Mouse (Mus musculus) CH12.LX (cell line): ENCODE measurements at regions not wholly inside any gene's neighbourhood (a gene's known extent, or its start where the extent isn't known, plus 50 kb on each side); places are given as distances from the start of the nearest gene placed in this dataset.
A peak's percentile ranks its signal among the peaks of the same experiment; 100 is the strongest.

Experiments used
- DNase-seq: peaks from one replicate; pipeline ENCODE4 v3.0.0-alpha.2; 2013; ENCODE audit errors: extremely low read depth
- H3K27ac ChIP-seq: 2 replicates; pipeline ENCODE4 v1.5.1; 2012; ENCODE audit warnings: low read depth, mild to moderate bottlenecking, control low read depth, moderate library complexity; ENCODE audit not compliant: insufficient read depth
- H3K27me3 ChIP-seq: replicated peaks from 2 replicates; pipeline ENCODE3; 2012; ENCODE audit warnings: inconsistent platforms
- H3K36me3 ChIP-seq, 2 experiments: replicated peaks in 1 of 2; 2 replicates each; pipeline versions ENCODE3 to v1.6.1; 2012; ENCODE audit warnings: inconsistent platforms in 1 of 2, low read length in 1 of 2, mild to moderate bottlenecking in 1 of 2, mixed read lengths in 1 of 2, moderate library complexity in 1 of 2; ENCODE audit not compliant: control insufficient read depth in 1 of 2, insufficient read depth in 1 of 2
- H3K4me1 ChIP-seq, 2 experiments: 2 replicates each; pipeline ENCODE4 v1.6.1; 2012; ENCODE audit warnings: inconsistent platforms in 1 of 2, moderate library complexity in 1 of 2; ENCODE audit not compliant: insufficient read depth in 2 of 2, control insufficient read depth in 1 of 2
- H3K4me2 ChIP-seq: 2 replicates; pipeline ENCODE4 v1.6.1; 2012; ENCODE audit warnings: low read depth, mild to moderate bottlenecking, control low read depth; ENCODE audit not compliant: poor library complexity, insufficient read depth, severe bottlenecking
- H3K4me3 ChIP-seq, 3 experiments: fragments of 150-350 bp in 1 of 3; sonication (generic) in 1 of 3; replicated peaks in 1 of 3; 2 replicates each; pipeline versions ENCODE3 to v1.5.1; 2011 to 2012; ENCODE audit warnings: low read depth in 2 of 3, low read length in 2 of 3, mild to moderate bottlenecking in 2 of 3, moderate library complexity in 2 of 3, control low read depth in 1 of 3, improper control_type of control experiment in 1 of 3, inconsistent platforms in 1 of 3, mixed read lengths in 1 of 3; ENCODE audit not compliant: poor library complexity in 1 of 3
- H3K79me2 ChIP-seq: replicated peaks from 2 replicates; pipeline ENCODE4 v1.6.1; 2012; ENCODE audit warnings: mild to moderate bottlenecking, moderate library complexity; ENCODE audit not compliant: control insufficient read depth, poor library complexity, insufficient read depth, severe bottlenecking; ENCODE audit errors: extremely low read depth
- H3K9ac ChIP-seq: 2 replicates; pipeline ENCODE4 v1.6.1; 2012; ENCODE audit warnings: low read depth, mild to moderate bottlenecking, control low read depth, moderate library complexity; ENCODE audit not compliant: insufficient read depth
- H3K9me3 ChIP-seq: replicated peaks from 2 replicates; pipeline ENCODE3; 2012; ENCODE audit warnings: low read length, inconsistent platforms, mixed read lengths
- BHLHE40 ChIP-seq: IDR thresholded peaks from 2 replicates; pipeline ENCODE4 v1.6.1; 2011; ENCODE audit warnings: mild to moderate bottlenecking, low read depth, low read length, improper control_type of control experiment
- CHD2 ChIP-seq: IDR thresholded peaks from 2 replicates; pipeline ENCODE4 v1.6.1; 2011; ENCODE audit warnings: low read length, improper control_type of control experiment
- CTCF ChIP-seq, 2 experiments: IDR thresholded peaks in 1 of 2; conservative IDR thresholded peaks in 1 of 2; 2 replicates each; pipeline ENCODE4 v1.5.1; 2011 to 2012; ENCODE audit warnings: low read depth in 2 of 2, low read length in 2 of 2, improper control_type of control experiment in 1 of 2, inconsistent platforms in 1 of 2, mild to moderate bottlenecking in 1 of 2, moderate library complexity in 1 of 2
- GABPA ChIP-seq: IDR thresholded peaks from 2 replicates; pipeline ENCODE4 v1.6.1; 2012; ENCODE audit warnings: low read depth, low read length, improper control_type of control experiment, inconsistent platforms; ENCODE audit not compliant: insufficient replicate concordance
- HCFC1 ChIP-seq: IDR thresholded peaks from 2 replicates; pipeline ENCODE4 v1.6.1; 2012; ENCODE audit warnings: low read depth, mild to moderate bottlenecking, inconsistent platforms, low read length, improper control_type of control experiment
- IRF4 ChIP-seq: IDR thresholded peaks from 2 replicates; pipeline ENCODE4 v1.6.1; 2014; ENCODE audit warnings: low read depth, mild to moderate bottlenecking, inconsistent platforms, low read length, improper control_type of control experiment
- JUN ChIP-seq: IDR thresholded peaks from 2 replicates; pipeline ENCODE4 v1.6.1; 2011; ENCODE audit warnings: low read depth, mild to moderate bottlenecking, low read length, improper control_type of control experiment, moderate library complexity; ENCODE audit not compliant: insufficient read depth
- JUND ChIP-seq: conservative IDR thresholded peaks from 2 replicates; pipeline ENCODE4 v1.6.1; 2011; ENCODE audit warnings: low read depth, low read length, improper control_type of control experiment
- KAT2A ChIP-seq: IDR thresholded peaks from 2 replicates; pipeline ENCODE4 v1.6.1; 2012; ENCODE audit warnings: low read length, improper control_type of control experiment, inconsistent platforms; ENCODE audit not compliant: insufficient replicate concordance
- MAZ ChIP-seq: IDR thresholded peaks from 2 replicates; pipeline ENCODE4 v1.6.1; 2012; ENCODE audit warnings: low read depth, mild to moderate bottlenecking, inconsistent platforms, low read length, improper control_type of control experiment, moderate library complexity
- MEF2A ChIP-seq: IDR thresholded peaks from 2 replicates; pipeline ENCODE4 v1.6.1; 2014; ENCODE audit warnings: low read depth, mild to moderate bottlenecking, inconsistent platforms, low read length, improper control_type of control experiment, borderline replicate concordance
- MXI1 ChIP-seq: IDR thresholded peaks from 2 replicates; pipeline ENCODE4 v1.6.1; 2011; ENCODE audit warnings: mild to moderate bottlenecking, low read depth, low read length, improper control_type of control experiment
- NRF1 ChIP-seq: IDR thresholded peaks from 2 replicates; pipeline ENCODE4 v1.6.1; 2014; ENCODE audit warnings: low read depth, mild to moderate bottlenecking, inconsistent platforms, low read length, improper control_type of control experiment, moderate library complexity
- PAX5 ChIP-seq: IDR thresholded peaks from 2 replicates; pipeline ENCODE4 v1.6.1; 2012; ENCODE audit warnings: low read length, inconsistent platforms, mixed read lengths
- POLR2A ChIP-seq: IDR thresholded peaks from 2 replicates; pipeline ENCODE4 v1.6.1; 2011; ENCODE audit warnings: low read depth, mild to moderate bottlenecking, improper control_type of control experiment, low read length
- POLR2AphosphoS2 ChIP-seq: IDR thresholded peaks from 2 replicates; pipeline ENCODE4 v1.6.1; 2011; ENCODE audit warnings: low read depth, low read length, improper control_type of control experiment
- RAD21 ChIP-seq: IDR thresholded peaks from 2 replicates; pipeline ENCODE4 v1.6.1; 2011; ENCODE audit warnings: low read depth, mild to moderate bottlenecking, low read length, improper control_type of control experiment, moderate library complexity
- SMC3 ChIP-seq: IDR thresholded peaks from 2 replicates; pipeline ENCODE4 v1.6.1; 2011; ENCODE audit warnings: low read depth, low read length, improper control_type of control experiment
- TBP ChIP-seq: conservative IDR thresholded peaks from 2 replicates; pipeline ENCODE4 v1.6.1; 2011; ENCODE audit warnings: low read depth, low read length, improper control_type of control experiment
- USF1 ChIP-seq: IDR thresholded peaks from 2 replicates; pipeline ENCODE4 v1.6.1; 2014; ENCODE audit warnings: low read depth, mild to moderate bottlenecking, inconsistent platforms, low read length, improper control_type of control experiment
- ZC3H11A ChIP-seq: IDR thresholded peaks from 2 replicates; pipeline ENCODE4 v1.6.1; 2012; ENCODE audit warnings: low read depth, mild to moderate bottlenecking, inconsistent platforms, low read length, improper control_type of control experiment
- dilution Hi-C: fragments of 300-500 bp; cut with MboI; formaldehyde crosslinking; loops from 2 replicates; pipeline ENCODE4 v1.14.3; 2020; ENCODE audit warnings: low sequenced_read_pairs; ENCODE audit not compliant: extremely low pct_unique_long_range_greater_than_20kb, extremely low pct_ligation_motif_present
- in situ Hi-C: fragments of 300-500 bp; cut with MboI; formaldehyde crosslinking; loops from 3 replicates; pipeline ENCODE4 v1.14.3; 2019; ENCODE audit warnings: low sequenced_read_pairs, low pct_ligation_motif_present, low pct_unique_long_range_greater_than_20kb, mixed read lengths

- Histone ChIP-seq H3K4me1 (peaks cover 0 to 9% of the 10 kb centered on the region in 2 experiments; a peak in 3 of 4 replicates), H3K4me2 (peak overlapping the region; percentile 9; the same call in 1 of the 2 replicates)
- DNase-seq: peak; percentile 62
- in situ Hi-C loops: loop anchor here (25.0 kb wide), 1 partner anchor 441 kb away; no protein-coding TSS in a partner anchor
- no peak for TF ChIP-seq KAT2A
- peak; percentile 47 for TF ChIP-seq ZC3H11A
- peak; percentile 71 to 88 for TF ChIP-seq CTCF (conservative IDR thresholded peaks at IDR 0.05 in 1 of 2, IDR thresholded peaks at IDR 0.05 in 1 of 2; ENCODE audit: low read depth in 2 of 2, low read length in 2 of 2)
- TF ChIP-seq CHD2: no peak
- TF ChIP-seq MAZ: no peak
- TF ChIP-seq BHLHE40: no peak
- TF ChIP-seq MEF2A: no peak
- TF ChIP-seq NRF1: peak; percentile 51
- peak; percentile 88 for TF ChIP-seq RAD21
- peak; percentile 84 for TF ChIP-seq SMC3
- TF ChIP-seq TBP: no peak
- no peak for TF ChIP-seq HCFC1
- TF ChIP-seq, all 38 proteins: peak for 5
- Histone ChIP-seq H3K79me2 (no peaks in the 10 kb centered on the region; the same call in 1 of the 2 replicates), H3K27me3 (peaks cover 3% of the 10 kb centered on the region), H3K27ac (no peak overlapping the region), H3K9me3 (peaks cover 19% of the 10 kb centered on the region), H3K9ac (no peak overlapping the region), H3K4me3 (no peak overlapping the region), H3K36me3 (no peaks in the 10 kb centered on the region)
- dilution Hi-C loops: no loop called here
Measured at GRCm38 (mm10) chr8:104028626-104029025, 72.8 kb upstream of the Cdh5 start.

DNA sequence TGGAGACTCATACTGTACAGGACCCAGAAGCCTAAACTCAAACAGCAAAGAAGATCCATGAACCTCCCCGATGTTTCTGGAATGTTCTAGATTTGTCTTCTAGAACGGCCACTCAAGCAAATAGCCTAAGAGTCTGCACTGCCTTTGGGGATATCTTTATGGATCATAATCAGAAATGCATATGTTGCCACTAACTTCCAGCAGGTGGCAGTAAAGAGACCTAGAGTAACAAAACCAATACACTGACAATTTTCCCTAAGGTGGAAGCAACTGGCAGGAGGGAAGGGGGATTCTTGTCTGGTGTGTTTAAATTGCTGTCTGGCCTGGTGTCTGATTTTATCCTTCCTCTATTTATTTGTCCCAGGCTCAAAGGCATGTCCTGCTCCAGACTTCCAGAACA is 69.2 kb upstream of the Cdh5 start:
- peaks cover 19% of the 10 kb centered on the region for H3K9me3 ChIP-seq
- dilution Hi-C loops: no loop called here
- DNase-seq: peak; percentile 44

More for the DNA sequence above, 69.2 kb upstream of the Cdh5 start:
- no peak for TF ChIP-seq IRF4
- TF ChIP-seq JUND: no peak
- TF ChIP-seq RAD21: peak; percentile 13
- no peak for TF ChIP-seq PAX5
- no peak for TF ChIP-seq CHD2
- no peak for TF ChIP-seq MXI1
- TF ChIP-seq USF1: no peak
- TF ChIP-seq GABPA: no peak
- no peak for TF ChIP-seq KAT2A
- no peak for TF ChIP-seq POLR2A
- peak; percentile 34; the same call in 1 of the 2 replicates for TF ChIP-seq SMC3
- no peak for TF ChIP-seq POLR2AphosphoS2
- peak; percentile 40 to 64; a peak in 3 of 4 replicates for TF ChIP-seq CTCF (conservative IDR thresholded peaks at IDR 0.05 in 1 of 2, IDR thresholded peaks at IDR 0.05 in 1 of 2; ENCODE audit: low read depth in 2 of 2, low read length in 2 of 2)
- TF ChIP-seq JUN: no peak
- Histone ChIP-seq H3K27me3 (peaks cover 6% of the 10 kb centered on the region), H3K9ac (no peak overlapping the region), H3K79me2 (no peaks in the 10 kb centered on the region; the same call in 1 of the 2 replicates), H3K36me3 (no peaks in the 10 kb centered on the region), H3K4me3 (no peak overlapping the region), H3K27ac (no peak overlapping the region), H3K4me2 (no peak overlapping the region), H3K4me1 (peaks cover 0 to 3% of the 10 kb centered on the region in 2 experiments; a peak in 2 of 4 replicates)
- in situ Hi-C loops: loop anchor here (25.0 kb wide), 1 partner anchor 445 kb away; no protein-coding TSS in a partner anchor
